Mouse (Mus musculus) heart, postnatal 10 days (tissue): ENCODE results near the gene Fhod1. TPM values are rescaled to one million over a fixed set of nuclear protein-coding genes. Genes with fewer than 3 reads are reported as not detected.
"Not testable (repeated sequence)": the region's sequence is repeated elsewhere in the genome, so short reads cannot be mapped to it uniquely, and the experiment has no call there.

Experiments used
- DNase-seq, 2 experiments: peaks; one replicate each; pipeline ENCODE4 v3.0.0; 2021
- intact Hi-C: fragments of 180-260 bp; cut with DNase I; formaldehyde crosslinking; loops from one replicate; pipeline ENCODE4 v1.15.1; 2025
- total RNA-seq, 2 experiments: library from RNA; stranded (reverse); gene quantifications; 2 replicates each; pipeline ENCODE4 v1.2.3; 2021

Fhod1 gene
- total RNA-seq, 2 experiments from 2014 or later: 10.9 to 11.7 TPM

DNA sequence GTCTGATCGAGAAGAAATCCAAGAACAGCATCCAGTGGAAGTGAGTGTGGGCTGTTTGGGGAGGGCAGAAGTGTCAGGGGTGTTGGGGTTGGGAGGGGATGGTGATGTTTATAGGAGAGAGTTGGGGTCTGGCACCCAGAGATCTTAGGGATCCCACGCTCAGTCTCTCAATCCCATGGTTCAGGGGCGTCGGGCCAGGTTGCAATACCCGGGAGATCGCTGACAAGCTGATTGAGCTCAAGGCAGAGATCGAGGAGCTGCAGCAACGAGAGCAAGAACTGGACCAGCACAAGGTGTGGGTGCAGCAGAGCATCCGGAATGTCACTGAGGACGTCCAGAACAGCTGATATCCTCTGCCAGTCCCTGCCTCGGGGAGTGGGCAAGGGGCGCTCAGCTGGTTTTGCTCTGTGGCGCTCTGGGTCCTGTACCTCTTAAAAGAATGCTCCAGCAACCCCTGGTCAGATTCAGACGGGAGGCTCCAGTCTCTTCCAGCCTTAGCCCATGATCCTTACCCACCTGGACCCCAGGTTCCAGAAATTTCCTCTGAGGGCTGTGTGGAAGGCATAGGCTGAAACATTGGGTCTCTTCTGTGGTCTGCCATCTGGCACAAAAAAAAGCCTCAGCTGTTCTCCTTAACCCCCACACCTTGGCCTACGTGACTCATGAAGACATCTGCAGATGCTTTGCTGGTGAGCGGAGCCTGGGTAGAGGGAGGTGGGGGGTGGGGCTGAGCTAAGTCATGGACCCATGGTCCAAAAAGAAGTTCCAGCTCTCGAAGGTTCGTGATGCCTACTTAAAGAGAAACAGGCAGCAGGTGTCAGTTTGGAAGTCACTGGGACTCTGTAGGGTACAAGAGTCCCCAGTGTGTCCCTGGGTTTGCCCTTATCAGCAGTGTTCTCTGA, 49.2 kb downstream of the Fhod1 start:
- intact Hi-C loops: loop anchor here (2.0 kb wide), 1 partner anchor 26 kb away; no protein-coding TSS in a partner anchor
- DNase-seq: peak in 1 of 2 experiments; percentile 12

DNA sequence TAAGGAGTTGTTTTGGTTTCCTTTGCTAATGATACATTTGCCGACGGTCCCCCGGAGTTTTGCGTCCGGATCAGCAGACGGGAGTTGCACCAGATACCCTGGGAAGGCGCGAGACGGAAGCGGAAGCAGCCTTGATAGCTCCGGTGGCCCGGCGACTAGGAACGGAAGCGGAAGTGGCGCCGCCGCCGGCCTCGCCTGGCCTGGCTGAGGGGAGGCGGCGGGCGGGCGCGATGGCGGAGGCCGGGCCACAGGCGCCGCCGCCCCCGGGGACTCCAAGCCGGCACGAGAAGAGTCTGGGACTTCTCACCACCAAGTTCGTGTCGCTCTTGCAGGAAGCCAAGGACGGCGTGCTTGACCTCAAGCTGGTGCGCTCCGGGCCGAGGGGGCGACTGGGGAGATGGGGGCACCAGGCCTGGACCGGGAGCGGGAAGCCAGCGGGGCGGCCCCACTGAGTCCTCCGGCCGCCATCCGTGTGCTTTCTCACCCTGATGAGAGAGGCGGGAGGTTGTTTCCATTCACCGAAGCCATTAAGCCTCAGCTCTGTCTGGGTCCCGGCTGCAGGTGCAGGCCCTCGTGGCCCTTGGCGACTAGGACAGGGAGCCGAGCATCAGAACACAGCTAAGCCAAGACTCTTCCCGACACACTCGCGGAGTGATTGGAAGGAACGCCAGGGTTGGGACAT, 50.1 kb downstream of the Fhod1 start, which contains the start of gene E2f4:
Gene E2f4, plus strand, starts transcription at position 153 of the 682 bp plus-strand sequence.
- peak; percentile 95 to 96 for DNase-seq
- intact Hi-C loops: loop anchor here (2.0 kb wide), 1 partner anchor 27 kb away; no protein-coding TSS in a partner anchor

DNA sequence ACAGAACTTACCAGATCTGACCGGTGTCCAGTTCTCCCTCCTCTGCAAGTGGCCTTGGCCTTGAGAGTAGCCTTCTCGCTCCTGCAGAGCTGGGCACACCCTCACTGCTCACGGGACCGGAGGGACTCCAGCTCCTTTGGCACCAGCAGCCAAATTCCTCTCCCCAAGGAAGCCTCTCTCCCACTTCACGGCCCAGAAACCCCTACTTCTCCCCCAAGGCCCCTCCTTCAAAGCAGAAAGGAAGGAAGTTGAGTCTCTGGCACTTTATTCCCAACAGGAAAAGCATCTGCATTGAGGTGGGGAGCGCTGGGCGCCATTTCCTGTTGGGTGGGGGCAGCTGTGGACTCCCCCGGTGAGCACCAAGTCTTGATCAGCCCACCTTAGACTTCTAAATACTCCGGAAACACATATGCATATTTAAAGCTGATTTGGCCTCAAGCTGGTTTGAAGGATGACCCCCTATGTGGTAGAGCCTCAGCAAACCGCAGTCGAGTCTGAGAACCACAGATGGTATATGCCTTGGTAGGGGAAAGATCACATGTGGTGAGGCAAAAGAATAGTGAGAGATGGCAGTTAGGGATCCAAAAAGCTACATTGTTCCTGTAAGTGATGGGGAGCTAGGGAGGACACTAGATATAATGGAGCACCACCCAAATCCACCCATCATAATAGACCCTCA, 51.7 kb downstream of the Fhod1 start, which contains the start of gene Exoc3l:
Gene Exoc3l, minus strand, starts transcription at position 207 of the 679 bp plus-strand sequence.
- peak in 1 of 2 experiments; percentile 43 for DNase-seq

DNA sequence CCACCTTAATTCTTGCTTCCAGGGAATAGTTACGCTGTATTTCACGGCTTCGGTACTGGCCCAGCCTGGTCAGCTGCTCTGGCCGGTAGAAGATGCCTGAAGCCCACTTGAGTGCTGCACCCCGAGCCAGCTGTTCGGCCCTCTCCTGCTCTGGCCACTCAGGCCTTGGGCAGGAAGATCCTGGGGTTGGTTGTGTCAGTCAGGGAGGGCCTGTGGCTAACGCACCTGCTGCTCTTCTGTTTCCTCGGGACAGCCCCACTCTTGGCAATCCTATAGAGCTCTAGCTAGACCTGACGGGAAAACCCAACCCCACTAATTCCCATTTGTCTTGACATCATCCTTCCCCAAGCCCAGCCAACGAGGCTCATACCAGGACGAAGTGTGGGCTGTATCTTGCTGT, 52.5 kb downstream of the Fhod1 start:
- peak in 1 of 2 experiments; percentile 10 for DNase-seq
- intact Hi-C loops: no loop called here

More for the DNA sequence above, 51.7 kb downstream of the Fhod1 start, which contains the start of gene Exoc3l:
- intact Hi-C loops: no loop called here

DNA sequence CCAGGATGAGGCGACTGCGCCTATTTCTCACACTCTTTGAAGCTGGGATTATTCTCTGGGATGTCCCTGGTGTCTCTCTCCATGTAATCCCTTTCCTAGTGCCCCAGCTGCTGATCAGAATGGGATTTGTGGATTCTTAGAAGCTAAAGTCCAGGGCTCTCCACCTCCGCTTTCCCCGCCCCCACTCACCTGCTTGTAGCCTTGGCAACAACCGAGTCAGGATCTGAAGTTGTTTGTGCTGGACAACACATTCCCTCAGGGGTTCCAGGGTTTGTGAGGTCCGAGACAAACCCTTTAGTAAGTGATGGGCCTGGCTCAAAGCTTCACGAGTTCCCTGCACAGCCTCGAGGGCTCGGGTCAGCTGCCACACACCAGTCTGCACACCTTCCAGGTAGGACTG, 53.0 kb downstream of the Fhod1 start:
- DNase-seq: no peak
- intact Hi-C loops: no loop called here

DNA sequence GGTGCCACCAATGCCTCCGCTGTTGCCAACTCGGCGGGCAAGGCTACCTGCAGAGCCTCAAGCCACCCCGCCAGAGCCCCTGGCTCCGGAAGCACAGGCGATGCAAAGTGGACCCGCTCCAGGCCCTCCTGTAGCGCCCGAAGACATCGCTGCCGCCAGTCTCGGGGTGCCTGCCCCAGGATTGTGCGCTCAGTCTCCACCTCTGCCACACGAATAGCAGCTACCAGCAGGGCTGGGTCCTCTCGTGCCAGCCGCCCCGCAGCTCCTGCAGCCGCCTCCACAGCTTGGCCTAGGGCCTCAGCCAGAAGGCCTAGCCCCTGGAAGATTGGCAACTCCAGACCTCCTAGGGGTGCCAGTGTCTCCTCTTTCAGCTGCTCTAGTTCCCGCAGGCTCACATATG, 54.3 kb downstream of the Fhod1 start:
- intact Hi-C loops: no loop called here
- DNase-seq: no peak

DNA sequence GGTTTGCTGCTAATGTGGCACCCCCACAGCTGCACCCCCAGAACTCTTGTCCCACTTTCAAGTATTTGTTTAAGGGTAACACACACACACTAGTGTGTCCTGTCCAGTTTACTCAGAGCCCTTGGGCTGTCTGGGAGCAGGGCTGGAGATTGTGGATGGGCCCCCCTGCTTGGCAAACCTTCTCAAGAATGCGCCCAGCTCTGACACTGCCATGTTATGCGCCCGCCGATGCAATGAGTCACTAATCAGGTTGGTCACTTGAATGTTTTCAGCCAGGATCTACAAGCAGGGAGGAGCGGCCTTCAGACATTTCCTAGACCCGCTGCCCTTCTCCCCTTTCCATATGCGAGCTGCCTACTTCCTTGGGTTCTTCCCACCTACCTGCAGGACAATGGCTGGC, 55.3 kb downstream of the Fhod1 start:
- no peak for DNase-seq
- intact Hi-C loops: no loop called here

DNA sequence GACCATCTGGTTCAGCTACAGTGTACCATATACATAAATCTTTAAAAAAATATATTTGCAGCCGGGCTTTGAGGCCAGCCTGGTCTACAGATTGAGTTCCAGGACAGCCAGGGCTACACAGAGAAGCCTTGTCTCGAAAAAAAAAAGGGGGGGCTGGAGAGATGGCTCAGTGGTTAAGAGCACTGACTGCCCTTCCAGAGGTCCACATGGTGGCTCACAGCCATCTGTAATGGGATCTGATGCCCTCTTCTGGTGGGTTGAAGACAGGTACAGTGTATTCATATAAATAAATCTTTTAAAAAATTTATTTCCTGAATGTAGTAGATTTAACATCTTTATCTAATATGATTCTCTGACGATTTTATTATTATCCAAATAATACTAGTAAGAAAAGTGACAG, 56.0 kb downstream of the Fhod1 start:
- DNase-seq: not testable (repeated sequence)
- intact Hi-C loops: loop anchor here (2.0 kb wide), 1 partner anchor 171 kb away; no protein-coding TSS in a partner anchor

DNA sequence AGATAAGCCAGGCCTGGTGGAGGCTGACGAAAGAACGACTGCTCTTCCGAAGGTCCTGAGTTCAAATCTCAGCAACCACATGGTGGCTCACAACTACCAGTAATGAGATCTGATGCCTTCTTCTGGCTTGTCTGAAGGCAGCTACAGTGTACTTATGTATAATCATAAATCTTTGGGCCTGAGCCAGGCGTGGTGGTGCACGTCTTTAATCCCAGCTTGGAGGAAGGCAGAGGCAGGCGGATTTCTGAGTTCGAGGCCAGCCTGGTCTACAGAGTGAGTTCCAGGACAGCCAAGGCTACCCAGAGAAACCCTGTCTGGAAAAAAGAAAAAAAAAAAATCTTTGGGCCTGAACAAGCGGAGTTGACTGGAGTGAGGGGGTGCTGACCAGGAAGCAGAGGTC, 56.4 kb downstream of the Fhod1 start:
- intact Hi-C loops: loop anchor here (2.0 kb wide), 1 partner anchor 171 kb away; no protein-coding TSS in a partner anchor
- DNase-seq: not testable (repeated sequence)

DNA sequence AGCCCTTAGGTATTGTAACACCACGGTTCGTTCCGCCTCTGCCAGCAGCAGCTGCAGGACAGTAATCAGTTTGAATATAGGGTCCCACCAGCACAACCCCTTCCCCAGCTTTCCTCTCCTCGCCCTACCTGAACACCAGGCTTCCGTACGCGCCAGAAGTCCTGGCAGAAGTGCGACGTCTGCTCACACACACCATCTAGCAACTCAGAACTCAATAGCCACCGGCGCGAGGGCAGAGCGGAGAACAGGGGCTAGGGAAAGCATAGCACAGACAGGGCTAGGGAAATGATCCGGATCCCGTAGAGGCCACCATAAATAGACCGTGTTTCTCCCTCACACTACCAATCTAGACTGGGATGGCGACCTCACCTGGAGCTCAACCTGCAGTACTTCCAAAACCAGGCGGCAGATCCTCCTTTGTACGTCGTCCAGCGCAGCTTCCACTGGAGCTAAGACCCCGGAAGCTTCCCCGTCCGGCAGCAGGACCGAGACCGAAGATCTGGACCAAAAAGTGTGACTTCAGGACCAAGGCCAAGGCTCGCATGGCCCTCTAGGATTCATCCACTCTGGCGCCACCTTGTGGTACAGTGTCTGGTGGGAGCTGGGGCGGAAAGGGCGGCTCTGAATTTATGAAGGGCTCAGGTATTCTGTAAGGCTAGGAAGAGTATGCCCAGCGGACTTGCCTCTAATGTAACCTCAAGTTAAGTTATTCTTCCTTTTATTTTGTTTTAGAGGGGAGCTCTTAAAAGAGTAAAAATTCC, 57.0 kb downstream of the Fhod1 start:
- peak; percentile 92 to 98 for DNase-seq
- intact Hi-C loops: loop anchor here (2.0 kb wide), 1 partner anchor 170 kb away; no protein-coding TSS in a partner anchor

DNA sequence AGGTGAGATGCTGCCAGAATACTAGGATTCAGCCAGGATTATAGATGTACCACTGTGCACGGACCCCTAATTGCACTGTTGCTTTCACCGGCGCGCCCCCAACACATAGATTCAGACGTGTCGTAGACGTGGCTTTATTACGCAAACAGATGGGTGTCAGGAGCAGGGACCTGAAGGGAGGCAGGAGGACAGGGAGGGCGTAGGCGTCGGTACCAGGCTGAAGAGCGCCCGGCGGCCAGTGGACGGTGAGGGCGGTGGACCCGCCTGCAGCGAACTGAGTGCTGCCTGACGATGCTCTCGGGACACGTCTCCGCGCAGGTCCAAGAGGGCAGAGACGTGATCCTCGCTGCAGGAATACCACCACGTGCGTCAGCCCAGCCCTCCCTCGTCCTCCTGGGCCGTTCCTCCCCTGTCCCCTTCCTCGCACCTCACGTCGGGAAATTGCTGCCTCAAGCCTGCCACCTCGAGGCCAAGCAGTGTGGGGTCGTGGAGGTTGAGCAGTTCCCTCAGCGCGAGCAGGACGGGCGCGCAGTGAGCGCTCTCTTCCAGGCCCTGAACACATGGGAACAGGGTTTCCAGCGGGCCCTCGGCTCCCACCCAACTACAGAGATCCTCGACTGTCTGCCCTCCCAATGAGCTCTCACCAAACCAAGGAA, 57.8 kb downstream of the Fhod1 start, which contains the start of gene 4931428F04Rik:
Gene 4931428F04Rik, minus strand, starts transcription at position 60 of the 656 bp plus-strand sequence.
- intact Hi-C loops: loop anchor here (2.0 to 5.0 kb wide), 3 partner anchors 21 to 633 kb away; partner anchors contain the start of gene Hsf4
- peak in 1 of 2 experiments; percentile 62 for DNase-seq

DNA sequence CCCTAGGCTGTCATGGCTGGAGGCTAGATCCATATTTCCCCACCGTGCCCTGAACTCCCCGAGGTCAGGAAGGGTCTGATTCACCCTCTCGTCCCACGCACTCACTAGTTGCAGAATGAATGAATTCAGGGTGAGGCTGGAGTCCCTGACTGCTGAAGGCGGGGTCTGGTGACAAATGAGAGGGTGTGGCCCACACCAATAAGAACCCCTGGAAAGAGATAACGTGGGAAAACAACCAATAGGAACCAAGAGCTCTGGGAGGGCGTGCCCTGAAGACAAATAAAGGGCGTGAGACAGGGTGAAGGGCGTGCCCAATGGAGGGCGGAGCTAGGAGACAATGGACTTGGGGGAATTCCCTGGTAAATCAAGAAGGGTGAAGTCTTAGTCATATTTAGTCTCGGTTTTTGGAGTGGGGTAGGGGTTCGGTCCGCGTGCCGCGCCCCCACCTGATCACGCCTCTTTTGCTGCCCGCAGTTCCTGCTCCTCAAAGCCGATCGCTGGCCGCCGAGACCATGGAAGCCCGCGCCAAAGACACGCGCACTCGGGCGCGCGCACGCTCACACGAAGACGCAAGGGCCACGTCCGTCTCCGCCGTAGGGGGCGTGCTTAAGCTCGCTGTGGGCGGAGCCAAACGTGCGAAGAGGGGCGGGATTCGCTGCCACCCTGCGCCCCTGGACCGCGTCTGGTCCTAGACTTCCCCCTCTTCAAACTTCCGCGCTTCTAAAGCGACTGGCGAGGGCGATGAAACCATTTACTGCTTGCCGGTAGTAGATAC, 58.6 kb downstream of the Fhod1 start:
- DNase-seq: peak; percentile 93 to 96
- intact Hi-C loops: loop anchor here (2.0 to 5.0 kb wide), 2 partner anchors 20 to 632 kb away; partner anchors contain the start of gene Hsf4

DNA sequence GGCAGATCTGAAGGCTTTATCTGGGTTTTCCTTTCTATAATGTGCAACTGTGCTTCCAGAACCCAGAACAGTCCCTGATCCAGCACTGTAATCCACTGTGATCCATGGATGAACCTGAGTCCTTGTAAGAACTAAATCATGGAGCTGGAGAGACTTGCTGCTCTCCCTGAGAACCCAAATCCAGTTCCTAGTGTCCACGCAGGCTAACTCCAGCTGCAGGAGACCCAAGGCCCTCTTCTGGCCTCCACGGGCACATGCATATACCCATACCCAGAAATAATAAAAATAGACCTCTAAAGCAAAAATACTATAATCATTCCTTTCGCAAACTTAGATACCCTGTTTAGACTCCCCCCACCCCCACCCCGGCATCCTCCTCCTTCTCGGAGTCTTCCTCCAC, 59.5 kb downstream of the Fhod1 start:
- intact Hi-C loops: loop anchor here (2.0 to 5.0 kb wide), 2 partner anchors 19 to 631 kb away; partner anchors contain the start of gene Hsf4

DNA sequence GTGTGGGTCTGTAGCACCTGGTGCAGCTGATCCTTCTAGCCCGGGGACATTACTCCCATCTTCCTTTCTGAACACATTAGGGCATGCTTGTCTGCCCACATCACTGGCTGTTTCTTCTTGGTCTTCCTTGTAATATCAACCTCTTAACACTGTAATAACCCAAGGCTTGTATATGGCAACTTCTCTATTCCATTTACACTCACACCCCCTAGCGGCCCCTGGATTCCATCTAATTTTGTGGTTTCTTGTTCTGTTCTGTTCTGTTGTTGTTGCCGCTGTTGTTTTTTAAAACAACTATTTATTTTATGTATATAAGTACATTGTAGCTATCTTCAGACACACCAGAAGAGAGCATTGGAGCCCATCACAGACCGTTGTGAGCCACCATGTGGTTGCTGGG, 60.8 kb downstream of the Fhod1 start:
- intact Hi-C loops: loop anchor here (5.0 kb wide), 1 partner anchor 630 kb away; no protein-coding TSS in a partner anchor
- DNase-seq: no peak

More for the DNA sequence above, 59.5 kb downstream of the Fhod1 start:
- DNase-seq: no peak

DNA sequence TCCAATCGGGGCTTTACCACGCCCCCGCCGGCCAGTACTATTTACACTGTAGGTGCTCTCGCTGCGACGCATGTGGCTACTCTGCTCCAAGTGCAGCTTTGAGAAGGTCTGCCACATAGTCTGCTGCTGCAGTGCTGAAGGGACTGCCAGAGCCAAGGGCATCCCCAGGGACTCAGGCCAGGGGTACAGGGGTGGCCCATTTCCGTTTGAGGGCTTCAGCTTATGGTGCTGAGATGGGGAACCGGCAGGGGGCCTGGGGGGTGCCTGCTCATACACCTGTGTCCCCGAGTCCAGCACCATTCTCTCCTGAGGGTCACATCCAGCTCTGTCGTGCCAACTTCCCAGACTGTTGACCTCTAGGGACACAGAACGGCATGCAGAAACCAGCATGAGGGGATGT, 62.2 kb downstream of the Fhod1 start:
- no peak for DNase-seq
- intact Hi-C loops: loop anchor here (5.0 kb wide), 1 partner anchor 628 kb away; no protein-coding TSS in a partner anchor

DNA sequence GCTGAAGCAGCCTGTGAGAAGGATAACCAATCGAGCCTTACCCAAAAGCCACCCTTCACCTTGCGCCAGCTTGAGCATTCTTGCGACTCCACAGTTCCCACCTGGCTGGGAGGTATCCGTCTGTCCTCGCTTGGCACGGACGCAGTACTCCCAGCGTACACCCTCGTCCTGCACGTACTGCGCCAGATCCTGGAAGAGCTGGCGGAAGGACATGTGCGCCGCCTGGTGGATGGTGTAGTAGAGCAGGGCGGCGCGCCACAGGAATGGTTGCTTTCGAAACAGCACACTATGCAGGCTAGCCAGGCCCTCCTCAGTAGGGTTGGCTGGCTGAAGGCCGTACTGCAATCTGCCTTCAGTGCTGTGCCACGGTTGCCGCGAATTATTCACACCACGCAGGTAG, 64.7 kb downstream of the Fhod1 start:
- intact Hi-C loops: loop anchor here (1.0 kb wide), 1 partner anchor 29 kb away; no protein-coding TSS in a partner anchor
- DNase-seq: peak in 1 of 2 experiments; percentile 57

DNA sequence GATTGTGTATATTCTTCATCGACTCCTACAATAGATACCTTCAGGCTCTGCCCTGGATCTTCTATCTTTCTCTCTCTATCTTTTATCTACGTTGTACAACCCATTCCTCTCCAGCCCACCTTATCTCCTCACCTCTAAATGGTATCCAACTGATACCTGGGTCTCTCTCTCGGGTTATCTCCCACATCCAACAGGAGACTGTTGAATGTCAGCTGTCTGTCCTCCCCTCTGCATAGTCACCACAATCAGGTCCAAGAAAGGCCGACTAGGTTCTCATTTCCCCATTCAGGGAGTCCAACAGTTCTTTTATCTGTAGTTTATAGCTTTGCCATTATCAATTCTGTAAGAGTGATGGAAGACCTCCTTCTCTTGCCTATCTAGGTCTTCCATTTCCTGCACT, 65.5 kb downstream of the Fhod1 start:
- intact Hi-C loops: no loop called here
- no peak for DNase-seq

DNA sequence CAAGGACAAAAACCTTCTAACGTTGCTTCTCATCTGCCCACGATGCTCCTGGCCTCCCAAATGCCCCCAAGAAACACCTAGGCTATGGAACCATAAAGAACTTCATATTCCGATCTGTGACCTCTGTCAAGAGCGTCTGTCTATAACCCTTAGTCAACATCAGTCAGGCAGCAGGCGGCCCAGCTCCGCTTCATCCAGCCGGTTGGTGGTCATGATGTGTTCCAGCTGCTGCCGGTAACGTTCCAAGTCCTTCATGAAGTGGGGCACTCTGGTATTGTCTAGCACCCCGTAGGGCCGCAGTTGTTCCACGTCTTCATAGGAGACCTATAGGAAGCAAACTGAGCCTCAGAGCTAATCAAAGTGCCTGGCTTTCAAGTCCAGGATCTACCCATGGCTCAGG, 65.9 kb downstream of the Fhod1 start:
- intact Hi-C loops: no loop called here
- DNase-seq: no peak
